Mouse (Mus musculus): Measurements from ENCODE around the gene Dusp2. TPM values are rescaled to one million over a fixed set of nuclear protein-coding genes. Genes with fewer than 3 reads are reported as not detected.
A peak's percentile ranks its signal among the peaks of the same experiment; 100 is the strongest.

Gene Dusp2
- total RNA-seq, 4 experiments from 2014 or later: 0.99 to 1.6 (median 1.2) TPM

DNA sequence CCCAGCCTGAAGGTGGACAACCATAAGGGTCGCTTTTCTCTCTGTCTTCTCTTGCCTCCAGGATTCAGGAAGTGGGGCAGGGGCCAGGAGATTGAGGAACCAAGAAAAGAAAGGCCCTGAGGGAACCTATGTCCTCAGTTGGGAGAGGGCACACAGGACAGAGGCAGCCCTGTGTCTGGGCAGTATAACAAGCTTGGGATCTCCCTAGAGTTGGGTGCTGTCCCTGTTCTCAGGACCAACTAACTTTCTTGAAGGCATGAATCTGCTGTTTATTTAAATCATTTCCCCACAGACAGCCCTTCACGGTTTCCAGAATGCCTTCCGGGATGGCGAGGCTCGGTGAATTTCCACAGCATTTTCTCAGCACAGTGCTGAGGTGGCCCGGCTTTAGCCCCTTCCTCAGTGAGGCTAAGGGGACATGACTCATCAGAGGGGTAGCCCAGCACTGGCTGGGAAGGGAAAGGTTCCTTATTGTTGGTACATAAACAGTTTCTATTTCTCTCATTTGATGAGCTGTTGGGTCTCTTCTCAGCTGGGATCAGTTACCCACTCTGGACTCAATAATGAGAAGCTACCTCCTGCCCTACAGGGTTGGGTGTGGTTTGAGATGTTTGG is 13.2 kb upstream of the Dusp2 start:
- no peak for DNase-seq (ENCODE audit: low spot score in 2 of 2)

DNA sequence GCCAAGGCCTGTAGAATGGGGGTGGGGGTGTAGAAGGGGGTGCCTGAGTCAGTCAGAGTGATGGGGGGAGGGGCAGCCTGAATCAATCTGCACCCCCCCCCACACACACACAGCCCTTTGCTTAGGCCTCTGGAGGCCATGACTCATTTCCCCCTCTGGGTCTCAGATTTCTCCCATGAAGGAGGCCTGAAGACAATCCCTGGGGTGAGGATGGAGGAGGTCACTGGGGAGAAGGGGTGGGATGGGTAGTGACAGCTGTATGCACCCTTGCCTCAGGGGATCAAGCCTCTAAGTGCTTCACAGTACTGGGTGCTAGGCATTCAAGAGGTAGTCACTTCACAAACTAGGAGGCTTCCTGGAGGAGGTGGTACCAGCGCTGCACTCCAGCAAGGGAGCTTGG is 12.3 kb upstream of the Dusp2 start:
- no peak for DNase-seq (ENCODE audit: low spot score in 2 of 2)

GRCm38 (mm10) chr2:127324456-127324855 is 11.5 kb upstream of the Dusp2 start:
- DNase-seq (ENCODE audit: low spot score in 2 of 2): no peak

DNA sequence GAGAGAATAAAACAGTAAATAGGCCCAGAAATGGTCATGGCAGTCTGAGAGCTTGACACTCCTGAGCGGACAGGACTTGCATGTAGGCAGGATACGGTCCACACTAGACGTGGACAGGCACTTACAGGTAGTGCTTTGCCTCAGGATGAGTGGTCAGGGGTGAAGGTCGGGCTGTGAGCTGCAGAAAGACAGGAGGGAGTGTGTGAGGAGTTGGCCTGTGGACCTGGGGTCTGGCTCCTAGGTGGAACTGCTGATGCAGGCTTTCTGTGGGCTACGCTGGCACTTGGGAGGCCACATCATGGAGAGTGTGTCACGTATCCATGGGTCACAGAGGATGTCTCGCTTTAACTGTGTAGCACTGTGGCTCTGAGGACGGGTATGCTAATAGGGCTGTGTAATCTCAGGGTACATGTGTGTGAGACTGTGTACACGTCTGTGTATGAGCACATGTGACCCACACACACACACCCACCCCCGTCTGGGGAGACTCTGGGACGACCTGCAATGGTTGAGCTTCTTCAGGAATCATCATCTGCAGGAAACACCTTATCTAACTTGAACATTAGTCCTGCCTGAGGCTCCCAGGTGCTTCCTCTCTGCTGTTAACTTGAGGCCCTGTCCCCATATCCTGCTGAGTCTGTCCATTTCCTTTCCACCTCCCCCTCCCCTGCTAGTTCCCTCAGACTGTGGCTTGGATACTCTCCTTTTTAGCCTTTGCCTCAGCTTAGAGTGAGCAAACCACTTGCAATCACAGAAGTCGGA is 7.7 kb upstream of the Dusp2 start:
- no peak for DNase-seq (ENCODE audit: low spot score in 2 of 2)

DNA sequence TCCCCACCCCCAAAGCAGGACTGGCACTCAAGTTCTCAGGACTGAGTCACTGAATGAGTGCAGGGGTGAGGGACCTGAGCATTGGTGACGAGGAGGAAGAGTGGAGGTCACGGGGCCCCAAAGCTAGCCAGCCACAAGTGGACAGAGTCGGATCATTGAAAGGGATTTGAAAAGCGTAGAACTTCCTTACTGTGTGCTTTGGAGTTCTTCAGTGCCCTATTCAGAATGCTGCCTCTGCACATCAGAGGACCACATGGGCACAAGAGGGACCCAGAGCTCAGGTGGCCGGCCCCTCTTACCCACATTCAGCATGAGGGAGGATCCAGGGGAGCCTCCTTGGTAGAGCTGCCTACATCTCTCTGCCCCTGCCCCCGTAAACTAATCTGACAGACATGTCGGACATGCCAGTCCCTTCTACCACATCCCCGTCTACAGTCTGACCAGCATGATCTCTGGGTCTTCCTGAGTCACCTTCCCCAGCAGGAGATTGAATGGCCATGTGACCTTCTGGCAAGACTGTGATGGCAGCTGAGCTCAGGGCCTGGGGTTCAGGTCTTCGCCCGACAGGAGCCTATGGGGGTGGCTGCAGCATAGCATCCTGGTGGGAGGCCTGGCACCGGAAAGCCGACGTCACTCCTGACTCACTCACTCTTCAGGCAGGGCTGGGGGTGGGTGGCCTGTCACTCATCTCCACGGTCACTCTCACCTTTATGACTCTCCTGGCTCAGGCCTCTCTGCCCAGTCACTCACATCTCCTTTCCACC is 3.0 kb upstream of the Dusp2 start:
- DNase-seq (ENCODE audit: low spot score in 2 of 2): no peak

DNA sequence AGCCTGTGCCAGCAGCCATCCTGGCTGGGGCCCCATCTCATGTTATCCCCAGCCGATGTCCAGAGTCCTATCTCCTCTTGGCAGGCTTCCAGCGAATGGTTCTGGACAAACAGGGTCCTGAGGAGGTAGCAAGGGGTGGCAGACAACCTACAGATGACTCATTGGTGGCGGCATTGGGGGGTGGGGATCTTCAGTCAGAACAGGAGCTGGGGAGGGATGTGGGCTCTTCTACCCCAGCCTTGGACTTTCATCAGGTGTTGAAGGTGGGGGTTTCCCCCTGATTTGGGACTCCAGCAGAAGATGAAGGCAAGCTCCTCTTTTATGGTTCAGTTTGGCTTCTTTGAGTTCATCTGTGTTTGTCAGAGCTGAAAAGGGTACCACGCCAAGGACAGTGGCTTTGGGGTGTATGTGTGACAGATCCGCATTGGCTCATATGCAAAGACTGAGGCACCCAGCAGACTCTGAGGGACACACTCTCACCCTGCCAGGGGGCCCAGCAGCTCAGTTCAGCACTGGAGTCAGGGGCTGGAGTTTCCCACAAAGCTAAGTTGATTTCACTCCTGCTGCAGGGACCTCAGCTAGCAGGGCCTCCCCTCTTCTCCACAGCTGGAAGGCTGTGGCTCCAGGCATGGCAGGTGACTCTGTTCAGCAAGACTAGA is 1.9 kb upstream of the Dusp2 start:
- no peak for DNase-seq (ENCODE audit: low spot score in 2 of 2)

DNA sequence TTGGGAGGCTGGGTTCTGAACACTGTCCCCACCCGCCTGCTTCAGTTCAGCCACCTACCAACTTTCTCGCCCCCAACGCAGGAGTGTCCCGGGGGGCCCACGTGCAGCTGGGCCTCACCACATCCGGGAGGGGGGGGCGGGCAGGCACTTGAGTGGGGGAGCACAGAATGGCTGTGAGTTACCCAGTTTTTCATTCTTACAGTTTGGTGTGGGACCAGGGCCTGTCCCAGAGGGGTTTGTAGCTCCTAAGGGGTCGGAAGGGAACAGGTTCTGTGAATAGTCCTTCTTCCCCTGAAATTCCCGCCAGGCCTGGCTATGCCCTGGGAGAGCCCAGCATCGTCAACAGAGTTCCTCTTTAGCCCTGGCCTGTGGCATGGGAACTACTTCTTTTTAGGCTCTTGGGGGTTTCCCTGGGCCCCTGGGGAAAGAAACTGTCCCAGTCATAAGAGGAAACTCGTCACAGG is 849 bp upstream of the Dusp2 start:
- DNase-seq (ENCODE audit: low spot score in 2 of 2): no peak

- no peak for DNase-seq (ENCODE audit: low spot score in 2 of 2)
Measured at GRCm38 (mm10) chr2:127336497-127336832, 506 bp downstream of the Dusp2 start.

- DNase-seq (ENCODE audit: low spot score in 2 of 2): no peak
Measured at GRCm38 (mm10) chr2:127336885-127337284, 926 bp downstream of the Dusp2 start.

GRCm38 (mm10) chr2:127337531-127337930 is 1.6 kb downstream of the Dusp2 start:
- DNase-seq (ENCODE audit: low spot score in 2 of 2): no peak

- no peak for DNase-seq (ENCODE audit: low spot score in 2 of 2)
Measured at GRCm38 (mm10) chr2:127338012-127338411, 2.1 kb downstream of the Dusp2 start.

GRCm38 (mm10) chr2:127338416-127338815 is 2.5 kb downstream of the Dusp2 start, which contains the start of gene Astl:
Astl (plus strand) TSS chr2:127338639.
- no peak for DNase-seq (ENCODE audit: low spot score in 2 of 2)

DNA sequence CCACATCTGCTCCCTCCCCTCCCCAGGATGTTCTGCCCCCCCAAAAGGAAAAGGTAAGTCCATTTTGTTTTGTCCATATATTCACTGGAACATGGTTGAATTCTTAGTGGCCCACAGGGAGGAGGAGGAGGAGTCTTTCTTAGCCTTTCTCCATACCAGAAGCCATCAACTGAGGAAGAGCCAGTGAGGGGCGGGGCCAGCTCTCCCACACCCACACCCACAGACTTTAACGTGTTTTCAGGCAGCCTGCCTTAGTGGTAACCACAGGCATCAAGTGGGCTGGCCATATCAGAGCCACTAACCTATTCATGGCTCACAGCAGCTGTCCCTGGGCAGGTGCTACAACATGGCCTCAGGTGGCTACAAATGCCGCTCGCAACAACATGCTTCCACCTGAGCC is 2.9 kb downstream of the Dusp2 start:
- DNase-seq (ENCODE audit: low spot score in 2 of 2): no peak

- no peak for DNase-seq (ENCODE audit: low spot score in 2 of 2)
Measured at GRCm38 (mm10) chr2:127339262-127339661, 3.3 kb downstream of the Dusp2 start.

GRCm38 (mm10) chr2:127341159-127341558 is 5.2 kb downstream of the Dusp2 start:
- peak in 1 of 2 experiments; percentile 44 for DNase-seq (ENCODE audit: low spot score in 2 of 2)

GRCm38 (mm10) chr2:127346334-127346733 is 10.4 kb downstream of the Dusp2 start:
- DNase-seq (ENCODE audit: low spot score in 2 of 2): no peak

DNA sequence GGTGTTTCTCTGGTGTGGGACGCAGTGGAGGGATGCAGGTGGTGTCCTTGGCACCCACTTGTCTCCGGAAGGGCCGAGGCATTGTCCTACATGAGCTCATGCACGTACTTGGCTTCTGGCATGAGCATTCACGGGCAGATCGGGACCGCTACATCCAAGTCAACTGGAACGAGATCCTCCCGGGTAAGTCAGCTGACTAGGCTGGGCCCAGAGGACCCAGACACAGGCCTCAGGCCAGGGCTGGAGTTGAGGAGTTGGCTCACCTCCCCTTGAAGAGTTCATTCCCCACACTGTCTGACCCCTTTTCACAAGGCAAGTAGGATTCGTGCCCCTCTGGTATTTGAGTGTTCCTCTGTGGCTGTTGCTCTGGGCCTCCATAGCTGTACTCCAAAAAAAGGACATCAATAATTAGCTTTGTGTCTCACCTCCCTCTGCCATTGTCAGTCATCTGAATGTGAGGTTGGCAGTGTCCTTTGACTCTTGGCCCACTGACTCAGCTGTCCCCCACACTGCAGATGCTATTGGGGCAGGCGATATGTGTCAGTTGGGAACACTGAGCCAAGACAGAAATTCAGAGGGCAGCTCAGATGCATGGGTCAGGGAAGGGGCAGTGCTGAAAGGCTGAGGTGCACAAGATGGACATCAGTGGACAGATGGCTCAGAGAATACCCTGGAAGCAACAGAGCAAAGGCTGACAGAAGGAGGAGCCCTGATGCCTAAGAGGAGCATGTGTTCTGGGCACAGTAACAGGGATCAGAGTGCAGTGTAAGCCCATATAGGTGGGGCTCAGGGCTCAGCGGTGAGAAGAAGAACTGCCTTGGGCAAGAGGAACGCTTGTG is 11.4 kb downstream of the Dusp2 start:
- no peak for DNase-seq (ENCODE audit: low spot score in 2 of 2)

- no peak for DNase-seq (ENCODE audit: low spot score in 2 of 2)
Measured at GRCm38 (mm10) chr2:127353881-127354280, 17.9 kb downstream of the Dusp2 start.

- DNase-seq (ENCODE audit: low spot score in 2 of 2): peak; percentile 64 to 79
Measured at GRCm38 (mm10) chr2:127362459-127363281, 26.7 kb downstream of the Dusp2 start, which contains the start of gene Adra2b. Adra2b (plus strand) TSS chr2:127363208.

DNA sequence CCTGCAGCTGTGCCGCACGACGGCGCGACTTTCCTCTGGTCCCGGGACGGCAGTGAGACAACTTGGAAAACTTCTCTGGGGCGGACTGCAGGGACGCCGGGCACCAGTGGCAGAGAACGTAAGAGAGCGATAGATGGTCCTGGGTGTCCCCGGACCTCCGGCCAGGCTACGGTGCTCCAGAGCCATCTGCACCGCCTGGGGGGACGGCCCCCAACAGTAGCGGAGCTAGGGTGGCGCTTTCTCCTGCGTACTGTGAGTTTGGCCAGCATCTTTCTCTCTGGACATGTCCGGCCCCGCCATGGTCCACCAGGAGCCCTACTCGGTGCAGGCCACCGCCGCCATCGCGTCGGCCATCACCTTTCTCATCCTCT is 27.3 kb downstream of the Dusp2 start:
- DNase-seq (ENCODE audit: low spot score in 2 of 2): no peak
